Mouse (Mus musculus) ovary, postnatal 10 days (tissue): Measurements from ENCODE around the gene Slx4ip.
A peak's percentile ranks its signal among the peaks of the same experiment; 100 is the strongest.
"Not testable (repeated sequence)": the region's sequence is repeated elsewhere in the genome, so short reads cannot be mapped to it uniquely, and the experiment has no call there.

Experiments used
- DNase-seq: peaks from one replicate; pipeline ENCODE4 v3.0.0; 2022; ENCODE audit warnings: low spot score

Slx4ip gene

GRCm38 (mm10) chr2:136891068-136891950, at the start of gene Slx4ip, which contains the start of the genes AL731706.1 and Mkks:
TSS of gene Slx4ip (plus strand) at chr2:136891218.
TSS of gene AL731706.1 (minus strand) at chr2:136891389.
TSS of gene Mkks (minus strand) at chr2:136891389.
- peak; percentile 98 for DNase-seq

DNA sequence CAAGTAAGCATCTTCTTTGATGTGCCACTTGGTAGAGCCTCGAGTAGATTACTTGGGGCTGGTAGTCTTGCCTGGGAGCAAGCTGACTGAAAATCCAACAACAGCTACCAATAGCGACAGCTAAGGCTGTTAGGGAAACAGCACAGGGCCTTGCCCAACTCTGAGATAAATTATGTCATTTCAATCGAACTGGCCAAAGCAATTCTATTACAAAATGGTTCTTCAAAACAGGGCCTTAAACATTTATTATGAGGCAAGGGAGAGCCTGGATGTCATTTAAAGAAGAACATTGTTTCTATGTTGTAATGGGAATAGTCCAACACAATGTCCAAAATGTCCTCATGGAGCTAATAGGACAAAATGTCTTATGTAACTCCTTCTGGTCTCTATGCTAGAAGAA, 40.7 kb upstream of the Slx4ip start:
- no peak for DNase-seq

- no peak for DNase-seq
These were observed 36.3 kb upstream of the Slx4ip start for GRCm38 (mm10) chr2:136854543-136855388.

DNA sequence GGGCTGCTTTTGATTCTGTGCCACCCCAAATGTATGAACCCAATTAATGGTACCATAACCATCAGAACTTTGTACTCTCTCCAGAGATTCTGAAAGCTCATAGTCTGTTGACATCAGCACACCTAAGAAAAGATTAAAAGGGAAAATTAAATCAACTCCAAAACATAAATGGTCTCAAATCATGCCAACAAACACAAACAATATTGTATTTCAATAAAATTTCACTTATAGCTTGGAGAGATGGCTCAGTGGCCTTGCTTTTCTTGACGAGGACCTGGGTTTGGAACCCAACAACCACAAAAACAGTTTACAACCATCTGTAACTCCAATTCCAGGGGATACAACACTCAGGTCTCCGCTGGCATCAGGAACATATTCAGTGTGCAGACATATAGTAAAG, 5.4 kb upstream of the Slx4ip start, which contains the start of gene AL731706.2:
Gene AL731706.2, minus strand, starts transcription at position 101 of the 400 bp plus-strand sequence.
- no peak for DNase-seq

DNA sequence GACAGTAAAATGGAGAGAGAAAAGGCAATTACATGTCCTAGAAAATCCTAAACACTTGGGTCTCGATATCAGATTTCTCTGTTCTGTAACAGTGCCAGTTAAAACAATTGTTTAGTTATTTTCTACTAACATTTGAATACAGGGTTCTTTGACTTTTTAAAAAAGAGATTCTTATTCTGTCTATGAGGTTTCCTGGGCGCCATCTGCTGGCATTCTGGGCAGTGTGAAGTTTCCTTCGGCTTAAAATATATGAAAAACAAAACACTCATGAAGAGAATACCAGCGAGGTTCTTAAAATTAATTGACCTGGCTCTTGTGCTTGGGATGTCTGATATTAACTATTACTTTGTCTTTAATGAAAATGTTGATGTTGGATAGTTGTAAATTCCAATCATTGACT, 4.2 kb upstream of the Slx4ip start:
- no peak for DNase-seq

GRCm38 (mm10) chr2:136890716-136891067, 326 bp upstream of the Slx4ip start:
- not testable (repeated sequence) for DNase-seq

DNA sequence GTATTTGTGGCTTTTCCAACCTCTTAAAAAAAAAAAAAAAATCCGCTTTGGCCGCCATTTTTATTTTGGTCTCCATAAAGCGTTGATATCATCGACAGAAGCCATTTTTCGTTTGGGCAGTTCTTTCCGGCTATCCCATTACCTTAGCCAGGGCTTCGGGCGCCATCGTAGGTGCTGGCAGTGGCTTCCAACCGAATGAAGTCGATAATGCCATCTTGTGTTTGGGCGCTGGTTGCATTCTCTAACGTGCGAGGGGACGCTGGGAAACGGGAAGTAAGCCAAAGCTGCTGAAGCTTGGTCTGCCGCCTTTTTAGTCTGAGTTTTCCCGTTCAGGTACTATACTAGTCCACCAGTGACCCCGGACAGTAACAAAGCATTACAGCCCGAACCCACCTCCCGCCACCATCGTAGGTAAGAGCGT, 943 bp downstream of the Slx4ip start:
- peak; percentile 74 for DNase-seq

DNA sequence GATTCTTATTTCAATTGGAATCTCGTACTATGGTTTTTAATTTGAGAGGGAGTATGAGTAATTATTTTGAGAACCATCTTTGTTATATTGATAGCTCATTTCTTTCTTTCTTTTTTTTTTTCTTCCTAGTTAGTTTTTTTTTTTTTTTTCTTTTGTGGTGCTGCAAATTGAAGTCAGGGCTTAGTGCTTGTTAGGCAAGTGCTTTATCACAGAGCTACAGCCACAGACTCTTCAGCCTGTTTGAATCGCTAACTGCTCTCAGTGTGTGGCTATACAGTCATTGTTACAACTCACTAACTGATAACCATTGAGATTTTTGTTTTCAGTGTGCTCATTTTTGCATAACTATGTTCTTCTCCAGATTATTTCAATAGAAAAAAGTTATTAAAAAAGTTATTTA, 3.5 kb downstream of the Slx4ip start:
- no peak for DNase-seq

DNA sequence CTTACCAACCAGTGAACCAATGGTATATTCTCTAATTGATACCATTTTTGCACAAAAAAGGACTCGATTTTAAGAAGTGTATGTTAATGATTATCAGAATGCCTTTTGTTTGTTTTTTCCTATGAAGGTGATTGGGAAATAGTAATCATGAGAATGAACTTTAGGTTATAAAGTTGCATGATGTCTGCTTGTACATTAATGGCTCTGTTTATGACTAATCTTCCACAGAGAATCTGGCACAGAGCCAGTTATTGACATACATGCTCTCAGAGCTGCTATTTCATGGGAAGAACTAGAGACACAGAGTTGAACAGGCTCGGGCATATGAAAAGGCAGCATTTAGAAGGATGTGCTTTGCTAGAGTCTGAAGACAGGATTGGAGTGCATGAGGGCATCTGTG, 5.1 kb downstream of the Slx4ip start:
- no peak for DNase-seq

DNA sequence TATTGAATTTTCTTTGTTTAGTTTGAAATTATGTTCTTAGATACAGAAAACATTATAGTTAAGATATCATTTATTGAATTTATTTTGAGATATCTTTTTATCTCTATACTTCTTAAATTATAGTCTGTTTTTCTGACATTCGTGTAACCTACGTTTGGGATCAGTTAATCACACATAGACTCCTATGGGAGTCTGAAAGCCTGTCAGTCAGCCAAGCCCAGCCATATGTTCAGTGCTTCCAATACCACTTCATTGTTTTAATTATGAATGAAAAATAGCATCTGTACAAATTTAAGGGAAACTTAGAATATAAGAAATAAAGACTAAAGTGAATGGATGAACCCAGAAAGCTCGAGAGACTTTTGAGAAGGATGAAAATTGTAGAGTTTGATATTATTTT, 17.6 kb downstream of the Slx4ip start:
- DNase-seq = no peak

- DNase-seq = no peak
These were observed 18.3 kb downstream of the Slx4ip start for GRCm38 (mm10) chr2:136909298-136909697.

GRCm38 (mm10) chr2:136911958-136912411, 21.0 kb downstream of the Slx4ip start:
- DNase-seq = no peak

DNA sequence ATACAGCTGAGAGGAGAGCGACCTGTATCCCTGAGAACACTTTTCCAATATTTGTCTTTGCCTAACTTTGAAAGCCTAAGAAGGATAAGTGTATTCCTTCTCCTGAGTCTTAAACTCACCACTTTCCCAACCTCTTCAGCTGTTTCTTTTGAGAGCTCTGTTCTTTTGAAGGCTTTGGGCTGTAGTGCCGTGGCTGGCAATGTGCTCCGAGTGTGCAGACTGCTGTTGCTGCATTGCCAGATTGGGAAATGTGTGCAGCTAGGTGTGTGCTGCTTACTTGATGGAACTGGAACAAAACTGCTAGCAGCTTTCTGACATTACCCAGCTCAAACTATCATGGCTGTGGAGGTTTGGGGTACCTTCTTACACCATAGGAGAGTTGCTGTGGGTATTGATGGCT, 22.0 kb downstream of the Slx4ip start:
- no peak for DNase-seq

DNA sequence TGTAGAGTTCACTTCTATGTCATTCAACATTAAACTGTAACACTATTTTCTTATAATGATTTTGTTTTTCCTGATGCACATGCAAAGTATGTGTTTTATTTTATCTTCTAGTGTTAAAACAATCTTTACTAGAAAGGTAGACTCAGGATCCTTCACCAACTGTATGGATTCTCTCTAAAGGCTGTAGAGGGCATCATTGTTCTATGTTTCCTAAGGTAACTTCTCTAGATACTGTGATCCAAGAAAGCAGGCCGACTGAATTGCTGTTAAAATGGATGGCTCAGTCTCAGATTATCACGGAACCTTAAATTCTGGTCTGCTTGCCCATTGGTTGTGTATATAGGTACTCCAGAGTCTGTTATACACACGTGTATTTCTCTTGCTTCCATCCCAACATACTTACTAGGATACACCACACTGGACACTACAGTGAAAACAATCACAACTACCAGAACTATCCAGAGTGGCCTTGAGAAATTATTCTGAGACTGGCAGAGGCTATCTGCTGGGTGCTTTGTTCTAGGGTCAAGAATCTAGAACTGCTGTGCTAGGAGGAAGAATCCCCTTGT, 23.4 kb downstream of the Slx4ip start:
- no peak for DNase-seq

GRCm38 (mm10) chr2:136919433-136919832, 28.4 kb downstream of the Slx4ip start:
- DNase-seq = no peak

DNA sequence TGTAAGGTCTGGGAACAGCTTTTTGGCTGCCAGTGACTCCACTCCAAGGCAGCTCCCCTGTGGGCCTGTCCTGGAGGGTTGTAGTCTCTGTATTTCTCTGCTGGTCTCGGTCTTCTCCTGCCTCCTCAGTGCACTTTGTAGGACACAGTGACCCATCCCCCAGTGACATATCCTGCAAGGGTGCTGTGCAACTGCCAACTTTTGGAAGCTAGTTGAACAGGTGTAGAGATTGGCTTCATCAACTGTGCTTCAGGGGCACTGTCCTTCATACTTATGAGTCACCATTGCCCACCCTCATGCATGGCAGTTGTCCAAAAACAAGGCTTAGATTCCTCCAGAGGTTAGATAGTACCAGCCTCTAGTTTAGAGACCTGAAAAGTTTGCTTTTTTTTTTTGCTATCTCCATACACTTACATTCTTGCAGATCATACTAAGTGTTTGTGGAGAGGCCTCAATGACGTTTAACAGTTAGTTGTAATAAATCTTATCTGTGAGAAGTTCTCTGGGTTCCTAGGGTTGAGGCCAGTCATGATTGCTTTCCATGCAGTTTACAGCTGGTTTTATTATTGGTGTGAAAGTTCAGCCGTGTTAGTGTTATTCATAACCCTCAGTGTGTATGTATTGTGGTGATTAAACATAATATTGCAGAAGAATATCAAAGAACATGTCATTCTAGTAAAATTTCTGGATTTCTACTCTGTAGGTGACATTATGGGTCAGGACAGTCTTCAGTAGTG, 29.4 kb downstream of the Slx4ip start:
- DNase-seq = no peak

DNA sequence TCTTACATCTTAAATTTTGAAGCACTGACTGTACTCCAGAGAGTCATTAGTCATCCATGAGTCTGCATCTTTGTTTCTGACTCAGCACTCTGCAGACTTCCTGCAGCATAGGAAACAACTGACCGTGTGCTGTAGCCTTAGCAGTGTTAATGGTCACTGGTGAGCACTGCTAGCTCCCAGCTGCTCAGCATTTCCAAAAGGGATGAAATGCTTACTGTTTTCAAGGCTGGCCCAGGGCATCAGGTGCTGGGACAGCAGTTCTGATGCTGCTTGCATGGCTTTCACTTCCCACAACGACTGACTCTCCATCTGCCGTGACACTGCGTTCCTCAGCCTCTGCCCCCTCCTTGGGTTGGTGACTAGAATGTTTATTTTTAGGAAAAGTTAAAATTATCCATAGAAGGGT, 30.0 kb downstream of the Slx4ip start:
- no peak for DNase-seq

GRCm38 (mm10) chr2:136936391-136937288, 45.6 kb downstream of the Slx4ip start:
- no peak for DNase-seq

- no peak for DNase-seq
These were observed 47.2 kb downstream of the Slx4ip start for GRCm38 (mm10) chr2:136938249-136938648.

DNA sequence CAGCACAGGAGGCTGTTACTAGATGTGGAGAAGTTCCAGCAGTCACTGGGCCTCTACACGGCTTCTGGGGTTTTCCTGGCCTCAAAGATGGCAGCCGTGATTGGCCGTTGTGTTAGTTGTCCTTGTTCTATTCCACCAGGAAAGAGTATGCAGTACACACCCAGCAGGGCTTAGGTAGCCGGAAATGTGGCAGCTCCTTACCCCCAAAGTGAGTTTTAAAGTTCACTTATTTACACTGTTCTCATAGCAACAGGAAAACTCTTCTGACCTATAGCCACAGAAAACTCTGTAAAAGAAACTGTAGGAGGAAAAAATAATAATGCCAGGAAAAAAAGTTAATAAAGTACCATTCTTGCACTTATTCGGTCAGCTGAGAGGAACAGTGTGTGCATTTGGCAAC, 55.3 kb downstream of the Slx4ip start:
- no peak for DNase-seq

- no peak for DNase-seq
These were observed 56.5 kb downstream of the Slx4ip start for GRCm38 (mm10) chr2:136947500-136947899.
